Mouse (Mus musculus) CD4-positive helper T cell, adult 2 months (primary cell): Measurements from ENCODE around the gene Chrm4.

ENCODE experiments used
- DNase-seq: peaks from one replicate; pipeline ENCODE4 v3.0.0-alpha.2; 2012; ENCODE audit warnings: low read depth, missing footprints, low spot score

Gene Chrm4

GRCm38 (mm10) chr2:91926949-91927348 lies at the start of gene Chrm4:
Chrm4 (plus strand) TSS chr2:91927249.
- DNase-seq, result no peak

GRCm38 (mm10) chr2:91878387-91879180 lies 48.5 kb upstream of the Chrm4 start:
- peak; percentile 15 for DNase-seq

- no peak for DNase-seq
These were observed 43.1 kb upstream of the Chrm4 start for GRCm38 (mm10) chr2:91883961-91884360.

- DNase-seq, result no peak
These were observed 42.4 kb upstream of the Chrm4 start for GRCm38 (mm10) chr2:91884616-91885015.

- DNase-seq, result no peak
These were observed 32.3 kb upstream of the Chrm4 start for GRCm38 (mm10) chr2:91894716-91895115.

GRCm38 (mm10) chr2:91895401-91895800 lies 31.6 kb upstream of the Chrm4 start:
- DNase-seq, result no peak

GRCm38 (mm10) chr2:91897968-91898367 lies 29.1 kb upstream of the Chrm4 start:
- DNase-seq, result no peak

- DNase-seq, result no peak
These were observed 27.9 kb upstream of the Chrm4 start for GRCm38 (mm10) chr2:91899141-91899540.

GRCm38 (mm10) chr2:91900431-91900830 lies 26.6 kb upstream of the Chrm4 start:
- DNase-seq, result no peak

- no peak for DNase-seq
These were observed 24.7 kb upstream of the Chrm4 start for GRCm38 (mm10) chr2:91902336-91902735.

GRCm38 (mm10) chr2:91903171-91903925 lies 23.7 kb upstream of the Chrm4 start:
- DNase-seq, result no peak

GRCm38 (mm10) chr2:91904618-91905307 lies 22.3 kb upstream of the Chrm4 start:
- no peak for DNase-seq

GRCm38 (mm10) chr2:91906141-91906540 lies 20.9 kb upstream of the Chrm4 start:
- no peak for DNase-seq

- no peak for DNase-seq
These were observed 14.4 kb upstream of the Chrm4 start for GRCm38 (mm10) chr2:91912616-91913015.

- DNase-seq, result no peak
These were observed 13.5 kb upstream of the Chrm4 start for GRCm38 (mm10) chr2:91913328-91914110.

GRCm38 (mm10) chr2:91916346-91916977 lies 10.6 kb upstream of the Chrm4 start:
- no peak for DNase-seq

- no peak for DNase-seq
These were observed 10.0 kb upstream of the Chrm4 start for GRCm38 (mm10) chr2:91917096-91917495.

GRCm38 (mm10) chr2:91920130-91920529 lies 6.9 kb upstream of the Chrm4 start:
- no peak for DNase-seq

GRCm38 (mm10) chr2:91921181-91921789 lies 5.8 kb upstream of the Chrm4 start:
- peak; percentile 55 for DNase-seq

- DNase-seq, result peak; percentile 78
These were observed 5.1 kb upstream of the Chrm4 start for GRCm38 (mm10) chr2:91921790-91922570.
